Comparison of ENCODE assay signal across 8 mouse cellular contexts in the genomic region with DNA sequence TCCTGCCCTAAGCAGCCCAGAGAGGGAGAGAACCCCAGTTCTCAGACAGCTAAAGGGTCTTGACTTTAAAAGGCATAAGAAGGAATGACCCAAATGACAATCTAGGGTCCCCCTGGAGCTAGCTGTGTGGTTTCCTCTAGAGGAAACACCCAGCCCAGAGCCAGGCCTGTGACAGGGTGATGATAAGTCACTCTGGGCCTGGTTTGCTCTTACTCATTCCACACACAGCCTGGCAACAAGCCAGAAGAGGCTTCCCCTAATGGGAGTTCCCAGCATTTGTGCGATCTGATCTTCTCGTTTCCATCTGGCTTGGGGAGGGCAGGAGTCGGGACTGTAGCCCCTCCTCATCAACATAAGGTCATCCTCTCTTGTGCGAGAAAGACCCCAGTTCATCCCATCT. TPM values are rescaled to one million over a fixed set of nuclear protein-coding genes. Genes with fewer than 3 reads are reported as not detected.
DNase-seq lines count a peak whose midpoint lies in the region; ATAC-seq and TF ChIP-seq lines count a peak whose summit lies in the region.

No protein-coding gene starts in this region.

- no peak overlapping the region for H3K27ac ChIP-seq in midbrain, embryonic 11.5 days (ENCODE audit: low read depth, low read length)
- no peak overlapping the region for H3K27ac ChIP-seq in midbrain, embryonic 15.5 days
- H3K27ac ChIP-seq in heart, embryonic 10.5 days: peak overlapping the region; percentile 62
- H3K27ac ChIP-seq in kidney, postnatal 0 days: no peak overlapping the region

- H3K4me3 ChIP-seq in midbrain, embryonic 11.5 days (ENCODE audit: low read depth, low read length): no peak overlapping the region
- H3K4me3 ChIP-seq in midbrain, embryonic 15.5 days: no peak overlapping the region
- peak overlapping the region; percentile 34; the same call in 1 of the 2 replicates for H3K4me3 ChIP-seq in heart, embryonic 10.5 days
- no peak overlapping the region for H3K4me3 ChIP-seq in kidney, postnatal 0 days (replicated peaks; ENCODE audit: low read depth, low read length)
- H3K4me3 ChIP-seq in megakaryocyte, embryonic 14.5 days (replicated peaks): peak overlapping the region; percentile 86

- no peaks in the 10 kb centered on the region for H3K36me3 ChIP-seq in midbrain, embryonic 11.5 days (ENCODE audit: control insufficient read depth, insufficient read depth, low read length)
- H3K36me3 ChIP-seq in midbrain, embryonic 15.5 days (replicated peaks): peaks cover 6% of the 10 kb centered on the region; the same call in 1 of the 2 replicates
- H3K36me3 ChIP-seq in heart, embryonic 10.5 days: peaks cover 26% of the 10 kb centered on the region
- H3K36me3 ChIP-seq in kidney, postnatal 0 days (ENCODE audit: insufficient read depth, low read length): peaks cover 11% of the 10 kb centered on the region; the same call in 1 of the 2 replicates
- H3K36me3 ChIP-seq in megakaryocyte, embryonic 14.5 days (replicated peaks; ENCODE audit: low read length): peaks cover 70% of the 10 kb centered on the region

- DNase-seq in midbrain, embryonic 11.5 days (ENCODE audit: low spot score, missing footprints): peak; percentile 75
- peak; percentile 81 for DNase-seq in adrenal gland, postnatal 10 days
- DNase-seq in heart, embryonic 10.5 days (ENCODE audit: low spot score): peak; percentile 88
- peak; percentile 83 for DNase-seq in kidney, postnatal 0 days (ENCODE audit: low spot score)
- DNase-seq in frontal cortex, postnatal 14 days (ENCODE audit: low spot score in 2 of 2): no peak

- peaks cover 5% of the 10 kb centered on the region; the same call in 1 of the 2 replicates for H3K4me1 ChIP-seq in midbrain, embryonic 11.5 days (ENCODE audit: control insufficient read depth, insufficient read depth, low read length)
- 0 out of 2 replicates have a peak, but pooled peaks cover 5% of the 10 kb centered on the region for H3K4me1 ChIP-seq in midbrain, embryonic 15.5 days
- H3K4me1 ChIP-seq in heart, embryonic 10.5 days: peaks cover 67% of the 10 kb centered on the region
- peaks cover 12% of the 10 kb centered on the region; the same call in 1 of the 2 replicates for H3K4me1 ChIP-seq in kidney, postnatal 0 days (replicated peaks; ENCODE audit: insufficient read depth, low read length)
- peaks cover 88% of the 10 kb centered on the region for H3K4me1 ChIP-seq in megakaryocyte, embryonic 14.5 days

- no peak overlapping the region for H3K9ac ChIP-seq in midbrain, embryonic 11.5 days (ENCODE audit: low read length)
- no peak overlapping the region for H3K9ac ChIP-seq in midbrain, embryonic 15.5 days
- H3K9ac ChIP-seq in kidney, postnatal 0 days (ENCODE audit: low read depth, low read length): no peak overlapping the region

- 33% methylated on average over 4 of the region's 4 CpGs for WGBS in midbrain, embryonic 11.5 days
- WGBS in midbrain, embryonic 15.5 days: 22% methylated on average over 4 of the region's 4 CpGs
- 19% methylated on average over 4 of the region's 4 CpGs for WGBS in heart, embryonic 10.5 days
- 7% methylated on average over 4 of the region's 4 CpGs for WGBS in kidney, postnatal 0 days

- TF ChIP-seq CTCF in kidney, postnatal 0 days (IDR thresholded peaks at IDR 0.05; ENCODE audit: low read depth): no peak

- no peak for ATAC-seq in midbrain, embryonic 11.5 days (ENCODE audit: low FRiP score)
- no peak for ATAC-seq in midbrain, embryonic 15.5 days (replicated peaks)
- no peak; the same call in 1 of the 2 replicates for ATAC-seq in kidney, postnatal 0 days (replicated peaks; ENCODE audit: low FRiP score, low read depth)
- no peak for ATAC-seq in erythroblast, adult 5-6 weeks (replicated peaks; ENCODE audit: low FRiP score, poor library complexity, severe bottlenecking)

- no peaks in the 10 kb centered on the region for H3K27me3 ChIP-seq in midbrain, embryonic 11.5 days (ENCODE audit: control insufficient read depth, insufficient read depth, low read length)
- no peaks in the 10 kb centered on the region for H3K27me3 ChIP-seq in midbrain, embryonic 15.5 days (replicated peaks)
- H3K27me3 ChIP-seq in heart, embryonic 10.5 days (ENCODE audit: insufficient read depth, poor library complexity, severe bottlenecking): no peaks in the 10 kb centered on the region
- H3K27me3 ChIP-seq in kidney, postnatal 0 days (ENCODE audit: insufficient read depth, low read length): no peaks in the 10 kb centered on the region
- H3K27me3 ChIP-seq in megakaryocyte, embryonic 14.5 days (replicated peaks): no peaks in the 10 kb centered on the region

- H3K9me3 ChIP-seq in midbrain, embryonic 11.5 days (ENCODE audit: control insufficient read depth, low read length): no peaks in the 10 kb centered on the region
- no peaks in the 10 kb centered on the region for H3K9me3 ChIP-seq in midbrain, embryonic 15.5 days
- H3K9me3 ChIP-seq in heart, embryonic 10.5 days: no peaks in the 10 kb centered on the region
- H3K9me3 ChIP-seq in kidney, postnatal 0 days (replicated peaks; ENCODE audit: low read length): no peaks in the 10 kb centered on the region
- no peaks in the 10 kb centered on the region for H3K9me3 ChIP-seq in megakaryocyte, embryonic 14.5 days

- no peak overlapping the region for H3K4me2 ChIP-seq in midbrain, embryonic 11.5 days
- no peak overlapping the region for H3K4me2 ChIP-seq in midbrain, embryonic 15.5 days
- H3K4me2 ChIP-seq in kidney, postnatal 0 days (ENCODE audit: low read length): no peak overlapping the region

RNA-seq across cellular contexts. Expression of gene Capn2, which starts 13.2 kb away (rescaled TPM):
- 76.3 and 77.0 TPM in 2 replicates for polyA plus RNA-seq in midbrain, embryonic 11.5 days (2014; fragmentation: Nextera tagmentation; extraction: Ambion mirVana)
- 85.6 and 86.2 TPM in 2 replicates for polyA plus RNA-seq in midbrain, embryonic 15.5 days (2015; fragmentation: Nextera tagmentation; extraction: Ambion mirVana)
- 10 to 100 TPM; 79.3 to 94.3 TPM for total RNA-seq in adrenal gland, postnatal 10 days (2021)
- 96.0 and 107 TPM in 2 replicates for polyA plus RNA-seq in heart, embryonic 10.5 days (2016; fragmentation: Nextera tagmentation; extraction: Ambion mirVana)
- 95.1 and 106 TPM in 2 replicates for polyA plus RNA-seq in kidney, postnatal 0 days (2015; fragmentation: Nextera tagmentation; extraction: Ambion mirVana)
- polyA plus RNA-seq in megakaryocyte, embryonic 14.5 days (2012; ENCODE audit: insufficient read depth, low replicate concordance): 46.0 and 47.8 TPM in 2 replicates
- total RNA-seq in erythroblast, adult 5-6 weeks (2015; ENCODE audit: low replicate concordance): 4.6 and 7.5 TPM in 2 replicates
- 7.2 and 11.4 TPM in 2 replicates for total RNA-seq in erythroblast, adult 5-6 weeks (2017; ENCODE audit: low replicate concordance)

Comparison
In these comparisons a context has a peak if more than half of its experiments do, and no peak if none do; other contexts are left out.
1. DNase-seq: peak in midbrain, embryonic 11.5 days (single experiment), adrenal gland, postnatal 10 days (single experiment), heart, embryonic 10.5 days (single experiment) and kidney, postnatal 0 days (single experiment); none in frontal cortex, postnatal 14 days (0 of 2).
2. H3K4me3 ChIP-seq: peak in heart, embryonic 10.5 days (single experiment) and megakaryocyte, embryonic 14.5 days (single experiment); none in midbrain, embryonic 11.5 days (single experiment), midbrain, embryonic 15.5 days (single experiment) and kidney, postnatal 0 days (single experiment).